Mouse (Mus musculus) CD4-positive helper T cell, adult 2 months (primary cell): ENCODE measurements around the gene Slc9a5.

Experiments
- DNase-seq: peaks from one replicate; pipeline ENCODE4 v3.0.0-alpha.2; 2012; ENCODE audit warnings: low read depth, missing footprints, low spot score

Slc9a5 gene

DNA sequence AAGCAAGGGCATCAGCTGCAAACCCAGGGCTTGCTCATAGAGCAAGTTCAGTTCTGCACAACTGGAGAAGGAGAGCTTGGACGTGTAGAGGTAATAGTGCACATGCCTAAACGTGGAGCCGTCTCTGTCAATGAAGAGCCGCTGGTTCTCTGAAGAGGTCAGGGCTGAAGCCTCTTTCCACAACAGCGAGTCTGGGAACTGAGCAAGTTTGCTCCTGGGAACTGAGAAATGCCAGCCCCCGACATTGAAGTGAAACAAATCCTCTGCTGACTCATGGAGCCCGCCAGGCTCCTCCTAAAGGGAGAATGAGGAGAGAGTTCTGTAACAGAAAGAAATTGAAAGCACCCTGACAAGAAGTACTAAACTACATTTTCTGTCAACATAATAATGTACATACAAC, 59.7 kb downstream of the Slc9a5 start:
- no peak for DNase-seq

DNA sequence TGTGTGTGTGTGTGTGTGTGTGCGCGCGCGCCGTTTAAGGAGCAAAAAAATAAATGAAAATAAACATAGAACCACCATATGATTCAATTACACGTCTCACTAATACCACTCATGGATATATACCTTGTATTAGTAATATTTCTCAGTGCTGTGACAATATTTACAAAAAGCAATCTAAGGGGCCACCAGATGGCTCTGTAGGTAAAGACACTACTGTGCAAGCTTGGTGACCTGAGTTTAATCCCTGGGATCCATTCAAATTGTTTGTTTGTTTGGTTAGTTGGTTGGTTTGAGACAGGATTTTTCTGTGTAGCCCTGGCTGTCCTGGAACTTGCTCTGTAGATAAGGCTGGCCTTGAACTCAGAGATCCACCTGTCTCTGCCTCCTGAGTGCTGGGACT, 61.3 kb downstream of the Slc9a5 start:
- no peak for DNase-seq

DNA sequence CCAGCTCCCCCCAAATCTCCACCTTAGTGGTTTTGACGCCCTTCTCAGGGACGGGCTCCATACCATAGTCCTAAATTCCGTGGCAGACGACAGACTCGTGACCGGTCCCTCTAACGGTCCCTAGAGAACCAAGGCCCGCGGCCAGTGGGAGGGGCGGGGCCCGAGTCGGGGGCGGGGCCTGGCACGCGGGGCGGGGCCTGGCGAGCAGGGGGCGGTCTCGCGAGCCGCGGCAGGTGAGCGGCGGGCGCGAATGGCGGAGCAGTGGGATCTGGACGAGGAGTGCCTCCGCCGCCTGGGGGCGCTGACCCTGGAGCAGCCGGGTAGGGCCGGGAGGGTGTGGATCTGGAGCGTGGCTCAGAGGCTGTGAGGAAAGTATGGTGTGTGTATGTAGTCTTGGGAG, 64.7 kb downstream of the Slc9a5 start, which contains the start of the genes Kctd19 and Lrrc36:
TSS of gene Kctd19 (minus strand) at position 112 of the 400 bp plus-strand sequence.
TSS of gene Lrrc36 (plus strand) at position 181 of the 400 bp plus-strand sequence.
- no peak for DNase-seq

- no peak for DNase-seq
Measured at GRCm38 (mm10) chr8:105418992-105419391, 70.3 kb downstream of the Slc9a5 start.
